Mouse (Mus musculus) MEL-GATA-1-ER (cell line): ENCODE measurements around the gene Cdh13.

Experiments
- DNase-seq: peaks from one replicate; pipeline ENCODE4 v3.0.0-alpha.2; 2012; ENCODE audit warnings: low read depth; ENCODE audit errors: extremely low read depth

Cdh13 gene

GRCm38 (mm10) chr8:118444651-118445207 lies 161.2 kb downstream of the Cdh13 start:
- no peak for DNase-seq

- DNase-seq, result no peak
Measured at GRCm38 (mm10) chr8:118446516-118446915, 163.0 kb downstream of the Cdh13 start.

GRCm38 (mm10) chr8:118448011-118448410 lies 164.5 kb downstream of the Cdh13 start:
- DNase-seq, result no peak

- DNase-seq, result no peak
Measured at GRCm38 (mm10) chr8:118452445-118453103, 169.0 kb downstream of the Cdh13 start.

- DNase-seq, result no peak
Measured at GRCm38 (mm10) chr8:118455245-118455644, 171.7 kb downstream of the Cdh13 start.

- DNase-seq, result no peak
Measured at GRCm38 (mm10) chr8:118465330-118465948, 181.9 kb downstream of the Cdh13 start.

- no peak for DNase-seq
Measured at GRCm38 (mm10) chr8:118477587-118477986, 194.1 kb downstream of the Cdh13 start.

GRCm38 (mm10) chr8:118488735-118489134 lies 205.2 kb downstream of the Cdh13 start:
- DNase-seq, result no peak

GRCm38 (mm10) chr8:118502509-118502908 lies 219.0 kb downstream of the Cdh13 start:
- DNase-seq, result no peak

- DNase-seq, result no peak
Measured at GRCm38 (mm10) chr8:118509426-118509825, 225.9 kb downstream of the Cdh13 start.

- no peak for DNase-seq
Measured at GRCm38 (mm10) chr8:118513259-118513658, 229.7 kb downstream of the Cdh13 start.

- DNase-seq, result no peak
Measured at GRCm38 (mm10) chr8:118515616-118516015, 232.1 kb downstream of the Cdh13 start.

GRCm38 (mm10) chr8:118517071-118517470 lies 233.5 kb downstream of the Cdh13 start:
- no peak for DNase-seq

GRCm38 (mm10) chr8:118518030-118518741 lies 234.7 kb downstream of the Cdh13 start:
- no peak for DNase-seq

GRCm38 (mm10) chr8:118518742-118519102 lies 235.2 kb downstream of the Cdh13 start:
- DNase-seq, result no peak

- no peak for DNase-seq
Measured at GRCm38 (mm10) chr8:118523922-118524321, 240.4 kb downstream of the Cdh13 start.

- no peak for DNase-seq
Measured at GRCm38 (mm10) chr8:118538816-118539558, 255.5 kb downstream of the Cdh13 start.

GRCm38 (mm10) chr8:118539559-118539819 lies 256.0 kb downstream of the Cdh13 start:
- DNase-seq, result no peak

GRCm38 (mm10) chr8:118539941-118540340 lies 256.4 kb downstream of the Cdh13 start:
- DNase-seq, result no peak

- no peak for DNase-seq
Measured at GRCm38 (mm10) chr8:118552397-118552796, 268.9 kb downstream of the Cdh13 start.

- no peak for DNase-seq
Measured at GRCm38 (mm10) chr8:118552842-118553241, 269.3 kb downstream of the Cdh13 start.

- no peak for DNase-seq
Measured at GRCm38 (mm10) chr8:118564024-118564423, 280.5 kb downstream of the Cdh13 start.
